Mouse (Mus musculus): ENCODE data around the gene Mocs3.

Gene Mocs3

DNA sequence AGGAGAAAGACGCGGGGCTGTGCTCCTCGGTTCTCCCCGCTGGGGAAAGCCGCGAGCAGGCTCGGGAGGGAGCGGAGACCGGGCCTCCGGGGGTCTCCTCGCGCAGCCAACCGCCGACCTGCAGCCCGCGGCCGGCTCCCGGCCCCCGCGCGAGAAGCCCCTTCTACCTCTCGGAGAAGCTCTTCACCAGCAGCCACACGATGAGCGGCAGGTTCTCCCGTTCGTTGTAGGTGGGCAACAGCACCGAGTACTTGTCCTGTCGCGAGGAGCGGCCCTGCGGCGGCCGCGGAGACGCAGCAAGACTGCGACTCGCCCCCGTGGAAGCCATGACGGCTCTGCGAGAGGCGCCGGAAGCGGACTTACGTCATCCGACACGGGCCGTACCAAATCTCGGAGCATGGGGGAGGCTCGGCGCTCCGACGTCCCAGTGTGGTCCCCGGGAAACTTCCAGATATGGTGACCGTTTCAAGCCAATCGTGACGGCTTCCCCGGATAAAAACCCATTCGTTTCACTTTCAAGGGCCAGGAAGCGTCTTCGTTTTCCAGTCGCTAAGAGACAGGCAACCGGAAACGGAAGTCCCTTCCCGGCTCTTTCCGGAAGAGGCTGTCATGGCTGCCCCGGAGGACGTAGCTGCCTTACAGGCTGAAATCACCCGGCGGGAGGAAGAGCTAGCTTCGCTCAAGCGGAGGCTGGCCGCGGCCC, at the start of gene Mocs3, which contains the start of the genes Gm20716 and Dpm1:
Gene Mocs3, plus strand, starts transcription at position 597 of the 703 bp plus-strand sequence.
Gene Gm20716, minus strand, starts transcription at position 339 of the 703 bp plus-strand sequence.
Gene Dpm1, minus strand, starts transcription at position 566 of the 703 bp plus-strand sequence.
- DNase-seq (ENCODE audit: low spot score): peak; percentile 93

DNA sequence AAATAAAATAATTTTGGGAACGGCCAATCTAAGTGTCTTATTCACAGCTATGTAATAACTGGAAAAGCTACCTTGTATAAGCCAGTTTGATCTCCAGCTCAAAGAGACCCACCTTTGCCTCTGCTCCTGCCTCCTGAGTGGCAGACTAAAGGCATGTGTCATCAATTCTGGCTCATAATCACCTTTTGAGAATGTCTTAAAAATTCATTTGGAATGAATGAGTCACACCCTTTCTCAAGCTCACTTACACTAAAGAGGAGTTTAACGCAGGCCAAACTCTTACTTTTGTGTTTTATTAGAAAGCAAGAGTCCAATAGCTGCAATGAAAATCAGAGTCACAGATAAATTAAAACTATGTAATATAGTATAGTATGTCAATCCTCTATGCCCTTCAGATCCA, 38.6 kb upstream of the Mocs3 start:
- DNase-seq (ENCODE audit: low spot score): no peak

DNA sequence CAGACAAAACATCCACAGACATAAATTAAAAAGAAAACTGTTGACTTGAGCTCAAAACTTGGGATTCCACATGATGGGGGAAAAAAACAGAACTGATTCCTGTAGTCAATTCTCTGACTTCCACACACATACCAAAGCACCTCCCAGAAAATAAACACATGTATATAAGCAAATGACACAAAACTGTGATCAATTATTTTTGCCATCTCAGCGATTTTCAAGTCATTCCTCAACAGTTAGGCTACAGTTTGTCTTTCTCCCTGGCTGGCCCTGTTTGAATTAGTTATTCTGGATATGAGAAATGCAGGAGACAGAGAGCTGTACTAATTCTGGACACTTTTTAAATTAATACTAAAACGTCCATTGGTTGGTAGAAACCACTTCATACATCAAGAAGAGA, 36.7 kb upstream of the Mocs3 start:
- DNase-seq (ENCODE audit: low spot score): no peak

DNA sequence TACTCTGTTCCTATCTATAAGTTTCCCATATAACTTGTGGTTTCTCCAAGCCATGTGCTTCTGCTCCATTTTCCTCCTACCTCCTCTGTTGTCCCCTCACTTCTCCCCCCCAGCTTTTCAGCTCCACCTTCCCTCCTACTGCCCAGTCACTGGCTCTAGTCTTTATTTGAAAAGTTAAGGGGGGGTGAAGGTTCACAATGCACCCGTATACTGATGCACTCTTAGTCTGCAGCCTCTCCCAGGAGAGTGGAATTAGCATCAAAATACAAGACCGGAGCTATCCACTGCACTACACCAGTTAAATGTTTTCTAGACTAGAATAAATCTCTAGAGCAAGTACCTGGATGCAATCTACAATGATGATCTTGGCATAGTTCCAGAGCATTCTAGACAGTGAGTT, 34.7 kb upstream of the Mocs3 start:
- DNase-seq (ENCODE audit: low spot score): no peak

DNA sequence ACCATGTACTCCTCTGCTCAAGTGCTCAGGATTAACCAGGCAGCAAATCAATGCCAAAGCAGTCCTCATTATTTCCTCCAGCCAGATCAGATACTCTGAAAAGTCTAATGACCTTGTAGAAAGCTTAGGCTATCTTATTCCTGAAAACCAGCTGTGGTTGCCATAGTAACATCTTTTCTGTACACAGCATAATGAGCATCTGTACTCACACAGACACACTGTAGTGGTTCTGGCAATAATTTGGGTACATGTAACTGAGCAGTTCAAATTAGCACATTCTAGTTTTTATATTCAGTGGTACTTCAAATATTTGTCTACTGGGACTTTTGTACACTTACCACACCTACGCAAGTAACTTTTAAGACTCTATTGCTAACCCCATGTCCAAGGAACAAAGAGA, 32.0 kb upstream of the Mocs3 start:
- DNase-seq (ENCODE audit: low spot score): no peak

DNA sequence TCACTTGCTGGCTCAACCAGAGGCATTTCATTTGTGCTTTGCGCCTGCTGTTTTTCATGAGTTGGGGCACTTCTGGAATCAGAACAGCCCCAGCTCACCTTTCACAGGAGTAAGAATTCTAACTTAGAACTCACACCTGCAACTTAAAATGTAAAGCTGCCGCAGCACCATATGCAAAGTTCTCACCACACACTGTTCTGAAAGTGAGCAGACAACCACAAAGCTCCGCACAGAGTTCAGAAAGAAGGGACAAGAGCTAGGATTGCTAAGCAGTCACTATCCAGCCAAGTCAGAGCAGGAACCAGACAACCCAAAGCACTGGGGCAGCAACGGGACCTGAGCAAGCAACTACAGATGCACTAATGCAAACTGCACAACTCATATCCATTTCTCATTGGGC, 30.9 kb upstream of the Mocs3 start:
- no peak for DNase-seq (ENCODE audit: low spot score)

DNA sequence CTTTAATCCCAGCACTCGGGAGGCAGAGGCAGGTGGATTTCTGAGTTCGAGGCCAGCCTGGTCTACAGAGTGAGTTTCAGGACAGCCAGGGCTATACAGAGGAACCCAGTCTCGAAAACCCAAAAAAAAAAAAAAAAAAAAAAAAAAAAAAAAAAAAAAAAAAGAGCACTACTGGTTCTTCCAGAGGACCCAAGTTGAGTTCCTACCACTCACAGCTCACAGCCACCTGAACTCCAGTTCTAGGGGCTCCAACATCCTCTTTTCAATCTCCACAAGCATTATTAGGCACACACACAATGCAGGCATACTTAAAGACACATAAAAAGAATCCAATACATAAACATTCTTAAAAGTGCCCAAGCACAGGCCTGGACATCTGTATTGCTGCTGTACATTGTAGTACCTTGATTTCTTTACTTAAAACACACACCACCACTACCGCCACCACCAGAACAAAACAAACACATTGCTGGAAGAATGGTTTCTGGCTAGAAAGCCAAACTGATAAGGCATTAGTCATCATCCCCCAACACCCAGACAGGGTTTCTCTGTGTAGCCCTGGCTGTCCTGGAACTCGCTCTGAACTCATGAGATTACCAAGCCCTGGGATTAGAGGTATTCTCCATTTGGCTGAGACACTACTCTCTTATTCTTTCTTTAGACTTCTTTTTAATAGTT, 30.3 kb upstream of the Mocs3 start:
- DNase-seq (ENCODE audit: low spot score): no peak

DNA sequence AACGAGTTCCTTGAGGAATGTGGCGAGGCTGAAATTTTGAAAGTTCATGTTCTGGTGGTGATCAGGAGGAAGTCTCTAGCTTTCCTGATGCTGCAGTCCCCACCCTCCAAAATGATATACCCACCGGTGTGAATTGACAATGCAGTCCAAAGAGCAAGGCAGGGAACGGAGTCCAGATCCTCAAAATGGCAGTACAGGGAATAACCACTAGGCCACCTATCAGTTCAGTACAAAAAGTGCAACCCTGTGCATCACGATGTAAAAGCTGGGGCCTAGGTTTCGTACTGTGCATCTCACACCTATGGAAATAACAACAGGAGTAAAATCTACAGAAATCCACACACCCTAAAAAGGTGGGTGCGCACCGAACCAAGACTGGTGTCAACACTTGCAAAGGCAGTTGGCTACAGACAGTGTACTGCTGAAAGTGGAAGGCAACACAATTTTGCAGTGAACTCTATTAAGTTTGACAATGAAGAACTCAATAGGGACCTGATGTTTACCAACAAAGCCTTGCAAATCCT, 25.9 kb upstream of the Mocs3 start:
- no peak for DNase-seq (ENCODE audit: low spot score)

DNA sequence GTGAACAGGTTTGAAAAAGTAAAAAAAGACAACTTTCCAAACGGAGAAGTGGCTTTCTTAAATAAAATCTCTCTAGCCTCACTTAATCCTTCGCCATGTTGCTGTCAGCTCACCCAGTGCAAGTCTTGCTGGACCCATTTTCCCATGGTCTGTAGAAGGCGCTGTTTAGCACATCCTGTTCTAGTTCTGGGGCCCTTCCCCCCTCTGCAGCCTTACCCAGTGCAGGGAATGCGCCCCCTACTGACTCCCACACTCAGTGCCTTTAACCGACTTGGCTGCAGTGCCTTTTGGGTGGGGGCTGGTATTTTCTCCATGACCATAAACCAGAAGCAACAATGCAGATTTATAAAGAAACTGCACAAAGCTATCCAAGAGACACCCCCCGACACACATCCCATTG, 25.2 kb upstream of the Mocs3 start:
- peak; percentile 97 for DNase-seq (ENCODE audit: low spot score)

DNA sequence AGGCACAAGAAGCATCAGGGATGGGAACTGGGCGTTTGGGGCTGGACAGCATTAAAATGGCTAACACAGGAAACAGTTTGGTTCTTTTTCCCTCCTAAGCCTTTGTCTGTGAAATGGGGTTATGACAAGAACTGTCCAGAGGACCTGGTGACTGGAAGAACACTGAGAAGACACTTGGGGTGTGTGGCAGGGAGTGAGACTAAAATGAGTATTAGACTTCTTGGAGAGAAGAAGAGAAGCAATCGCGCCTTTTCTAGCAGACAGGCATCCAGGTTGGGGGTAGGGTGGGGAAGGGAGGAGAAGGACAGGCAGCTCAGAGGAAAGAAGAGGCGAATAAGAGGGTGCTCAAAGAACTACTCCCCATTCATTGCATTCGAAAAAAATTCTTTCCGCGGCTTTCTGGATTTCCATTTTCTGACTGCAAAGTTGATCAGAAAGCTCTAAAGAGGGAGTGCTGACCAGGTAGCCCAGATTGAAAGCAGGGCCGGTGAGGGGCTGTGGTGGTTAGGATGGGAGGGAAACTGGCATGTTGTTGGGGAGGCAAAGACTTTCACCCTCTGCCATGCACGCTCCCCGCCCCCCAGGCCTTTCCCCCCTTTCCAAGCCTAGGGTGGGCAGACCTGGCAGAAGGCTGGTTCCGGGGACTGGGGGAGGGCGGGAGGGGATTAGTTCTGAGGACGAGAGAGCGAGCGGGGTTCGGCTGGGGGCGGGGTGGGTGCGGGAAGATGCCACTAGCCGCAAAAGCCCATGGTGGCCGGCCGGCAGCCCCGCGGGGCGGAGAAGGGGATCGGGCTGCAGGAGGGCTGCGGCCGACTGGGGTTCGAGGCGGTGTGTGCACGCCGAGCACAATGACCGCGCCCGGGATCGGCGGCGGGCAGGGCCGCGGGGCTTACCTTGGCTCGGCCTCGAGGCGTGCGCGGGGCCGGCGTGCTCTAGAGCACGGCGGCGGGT, 24.5 kb upstream of the Mocs3 start:
- DNase-seq (ENCODE audit: low spot score): peak; percentile 35

DNA sequence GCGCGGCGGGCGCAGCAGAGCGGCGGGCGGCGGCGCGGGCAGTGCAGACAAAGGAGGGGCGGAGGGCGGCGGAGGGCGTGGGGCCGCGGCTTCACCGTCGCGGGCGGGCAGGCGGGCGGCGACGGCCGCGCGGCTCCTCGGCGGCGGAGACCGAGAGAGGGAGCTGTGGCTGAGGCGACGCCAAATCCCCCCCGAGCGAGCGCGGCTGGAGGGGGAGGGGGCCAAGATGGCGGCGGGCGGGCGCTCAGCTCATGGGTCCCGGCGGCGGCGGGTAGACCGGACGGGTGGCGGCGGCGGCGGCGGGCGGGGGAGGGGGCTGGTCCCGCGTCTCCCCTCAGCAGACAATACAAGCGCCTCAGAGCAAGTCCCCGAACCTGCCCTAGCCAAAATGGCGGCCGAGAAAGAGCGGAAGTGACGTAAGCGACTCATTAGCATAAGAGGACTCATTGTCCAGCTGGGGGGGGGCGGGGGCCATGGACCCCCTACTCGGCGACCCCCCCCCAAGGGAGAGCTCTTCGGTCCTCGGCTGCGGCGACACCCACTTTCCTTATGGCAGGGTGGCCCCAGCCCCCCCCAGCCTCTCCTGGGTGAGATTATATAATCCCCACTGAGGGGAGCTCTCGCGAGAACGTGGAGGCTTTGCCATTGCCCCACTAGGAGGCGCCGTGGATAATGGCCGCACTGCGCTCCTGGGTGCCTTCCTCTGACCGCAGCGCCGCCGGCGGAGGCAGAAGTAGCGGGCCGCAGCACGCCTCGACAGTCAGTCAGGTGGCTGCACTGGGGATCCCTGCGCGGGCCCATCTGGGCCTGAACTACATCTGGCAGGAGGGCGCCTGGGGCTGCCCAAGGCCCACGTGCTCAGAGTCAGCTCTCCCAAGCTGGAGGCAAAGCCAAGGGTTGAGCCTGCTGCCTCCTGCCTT, 23.4 kb upstream of the Mocs3 start, which contains the start of gene Adnp:
Gene Adnp, minus strand, starts transcription at position 388 of the 920 bp plus-strand sequence.
- peak; percentile 98 for DNase-seq (ENCODE audit: low spot score)

DNA sequence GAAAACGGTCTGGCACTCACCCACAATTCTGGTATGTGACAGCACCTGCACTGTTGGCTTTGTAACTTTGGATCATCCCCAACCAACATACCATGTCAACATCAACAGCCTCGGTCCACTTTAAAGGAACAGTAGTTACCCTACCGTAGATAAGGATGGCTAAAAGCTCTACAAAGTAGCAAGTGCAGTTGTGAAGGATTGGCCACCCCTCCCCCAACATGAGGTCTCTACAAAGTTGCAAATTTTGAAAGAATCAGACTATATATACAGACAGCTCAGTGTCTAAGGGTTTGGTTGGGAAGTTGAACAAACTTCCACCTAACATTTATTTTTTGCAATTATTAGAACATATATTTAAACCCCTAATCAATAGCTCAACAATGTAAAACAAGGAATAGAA, 22.5 kb upstream of the Mocs3 start:
- no peak for DNase-seq (ENCODE audit: low spot score)

DNA sequence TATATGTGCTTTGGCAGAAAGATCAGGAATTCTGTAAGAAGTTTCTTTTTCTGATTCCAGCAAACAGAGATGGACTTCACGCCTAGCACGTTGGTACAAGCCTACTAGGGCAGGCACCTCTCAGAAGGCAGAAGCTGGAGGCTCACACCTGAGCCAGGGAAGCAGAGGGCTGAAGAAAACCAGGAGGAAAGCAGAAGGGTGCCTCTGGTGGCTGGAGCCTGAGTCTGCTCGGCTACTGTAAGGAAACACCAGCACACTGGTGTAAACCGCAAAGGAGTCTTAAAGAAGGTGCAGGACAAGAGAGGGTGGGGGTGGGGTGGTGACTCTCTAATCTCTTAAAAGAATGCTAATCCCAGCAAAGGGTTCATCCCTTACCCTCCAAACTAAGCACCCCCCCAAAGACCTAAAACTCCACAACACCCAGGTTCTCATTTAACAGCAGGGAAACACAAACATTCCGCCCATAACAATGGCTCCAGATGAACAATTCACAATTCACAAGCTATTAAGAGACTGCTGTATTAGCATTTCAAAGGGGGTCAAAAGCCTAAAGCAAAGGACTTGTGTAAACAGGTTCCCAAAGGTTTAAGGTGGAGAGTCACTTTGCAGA, 16.5 kb upstream of the Mocs3 start:
- DNase-seq (ENCODE audit: low spot score): no peak

DNA sequence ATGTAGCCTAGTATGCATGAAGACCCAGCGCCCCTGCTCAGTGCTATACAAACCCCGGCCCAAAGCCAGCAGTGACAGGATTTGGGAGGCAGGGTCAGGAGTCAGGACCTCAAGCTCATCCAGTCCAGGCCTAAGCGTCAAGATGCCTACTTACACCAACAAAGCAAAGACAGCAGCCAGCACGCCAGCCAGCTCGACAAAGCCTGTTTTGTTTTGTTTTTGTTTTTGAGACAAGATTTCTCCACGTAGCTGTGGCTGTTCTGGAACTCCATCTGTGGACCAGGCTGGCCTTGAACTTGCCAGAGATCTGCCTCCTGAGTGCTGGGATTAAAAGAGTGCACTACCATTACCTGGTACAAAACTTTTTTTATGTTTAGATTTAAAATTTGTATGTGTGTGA, 7.1 kb upstream of the Mocs3 start:
- no peak for DNase-seq (ENCODE audit: low spot score)

DNA sequence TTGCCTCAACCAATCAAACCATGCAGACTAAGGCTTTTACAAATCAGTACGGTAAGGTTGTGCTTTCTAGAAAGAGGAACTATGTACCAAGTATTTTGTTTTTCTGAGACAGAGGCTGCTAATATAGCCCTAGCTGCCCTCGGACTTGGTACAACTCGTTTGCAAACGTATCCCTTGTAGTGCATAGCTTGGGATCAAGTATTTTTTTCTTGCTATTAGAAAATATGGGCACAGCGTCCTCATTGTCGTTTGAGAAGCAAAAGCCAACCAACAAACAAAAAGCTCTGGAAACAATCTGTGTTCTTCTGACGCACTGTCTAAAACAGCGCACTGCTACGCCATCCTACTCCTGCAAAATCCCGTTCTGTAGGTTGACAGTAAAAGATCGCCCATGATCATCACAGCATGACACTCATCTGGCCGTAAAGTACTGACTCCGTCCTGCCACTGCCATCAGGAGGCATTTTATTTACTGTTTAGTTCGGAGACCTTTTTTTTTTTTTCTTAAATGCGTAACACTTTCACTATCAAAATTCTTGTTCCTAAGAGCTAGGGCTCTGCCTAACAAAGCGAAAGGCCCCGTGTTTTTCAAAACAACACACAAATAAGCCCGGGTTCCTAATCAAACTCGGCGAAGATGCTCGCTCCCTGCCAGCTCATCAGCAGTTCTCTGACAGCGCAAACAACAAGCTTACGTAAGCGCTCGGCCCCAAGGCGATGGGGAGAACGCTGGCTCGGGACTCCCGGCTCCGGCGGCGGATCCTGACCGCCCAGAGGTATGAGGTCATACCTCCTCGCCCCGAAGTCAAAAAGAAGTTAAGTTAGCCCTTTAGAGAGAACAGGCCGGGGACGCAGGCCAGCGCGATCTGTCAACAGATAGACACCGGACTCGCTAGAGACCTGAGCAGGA, 1.1 kb upstream of the Mocs3 start:
- peak; percentile 12 for DNase-seq (ENCODE audit: low spot score)

DNA sequence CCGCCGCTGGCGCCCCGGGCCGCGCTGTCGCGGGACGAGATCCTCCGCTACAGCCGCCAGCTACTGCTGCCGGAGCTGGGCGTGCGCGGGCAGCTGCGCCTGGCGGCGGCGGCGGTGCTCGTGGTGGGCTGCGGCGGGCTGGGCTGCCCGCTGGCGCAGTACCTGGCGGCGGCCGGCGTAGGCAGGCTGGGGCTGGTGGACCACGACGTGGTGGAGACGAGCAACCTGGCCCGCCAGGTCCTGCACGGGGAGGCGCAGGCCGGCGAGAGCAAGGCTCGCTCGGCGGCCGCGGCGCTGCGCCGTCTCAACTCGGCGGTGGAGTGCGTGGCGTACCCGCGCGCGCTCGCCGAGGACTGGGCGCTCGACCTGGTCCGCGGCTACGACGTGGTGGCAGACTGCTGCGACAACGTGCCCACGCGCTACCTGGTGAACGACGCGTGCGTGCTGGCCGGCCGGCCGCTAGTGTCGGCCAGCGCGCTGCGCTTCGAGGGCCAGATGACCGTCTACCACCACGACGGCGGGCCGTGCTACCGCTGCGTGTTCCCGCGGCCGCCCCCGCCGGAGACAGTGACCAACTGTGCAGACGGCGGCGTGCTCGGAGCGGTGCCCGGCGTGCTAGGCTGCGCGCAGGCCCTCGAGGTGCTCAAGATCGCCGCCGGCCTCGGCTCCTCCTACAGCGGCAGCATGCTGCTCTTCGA, 500 bp downstream of the Mocs3 start:
- DNase-seq (ENCODE audit: low spot score): no peak

DNA sequence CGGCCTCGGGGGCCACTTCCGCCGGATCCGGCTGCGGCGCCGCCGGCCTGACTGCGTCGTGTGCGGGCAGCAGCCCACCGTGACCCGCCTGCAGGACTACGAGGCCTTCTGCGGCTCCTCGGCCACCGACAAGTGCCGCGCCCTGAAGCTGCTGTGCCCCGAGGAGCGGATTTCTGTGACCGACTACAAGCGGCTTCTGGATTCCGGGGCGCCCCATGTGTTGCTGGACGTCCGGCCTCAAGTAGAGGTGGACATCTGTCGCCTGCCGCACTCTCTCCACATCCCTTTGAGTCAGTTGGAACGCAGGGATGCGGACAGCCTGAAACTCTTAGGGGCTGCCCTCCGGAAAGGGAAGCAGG, 1.0 kb downstream of the Mocs3 start:
- no peak for DNase-seq (ENCODE audit: low spot score)

DNA sequence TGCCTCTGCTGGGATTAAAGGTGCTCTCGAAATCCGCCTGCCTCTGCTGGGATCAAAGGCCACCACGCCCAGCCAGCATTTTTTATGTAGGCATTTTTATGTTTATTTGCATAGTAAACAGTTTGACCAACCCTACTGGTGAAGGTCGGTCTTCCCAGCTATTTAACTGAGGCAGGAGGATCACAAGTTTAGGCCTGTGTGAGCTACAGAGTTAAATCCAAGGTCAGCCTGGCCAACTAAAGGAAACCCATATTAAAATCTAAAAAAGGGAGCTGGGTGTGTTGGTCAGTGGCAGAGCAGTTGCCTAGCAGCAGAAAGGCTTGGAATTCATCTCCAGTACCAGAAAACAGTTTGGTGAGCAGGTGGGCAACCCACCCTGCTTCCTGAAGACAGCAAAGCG, 2.9 kb downstream of the Mocs3 start:
- DNase-seq (ENCODE audit: low spot score): no peak

DNA sequence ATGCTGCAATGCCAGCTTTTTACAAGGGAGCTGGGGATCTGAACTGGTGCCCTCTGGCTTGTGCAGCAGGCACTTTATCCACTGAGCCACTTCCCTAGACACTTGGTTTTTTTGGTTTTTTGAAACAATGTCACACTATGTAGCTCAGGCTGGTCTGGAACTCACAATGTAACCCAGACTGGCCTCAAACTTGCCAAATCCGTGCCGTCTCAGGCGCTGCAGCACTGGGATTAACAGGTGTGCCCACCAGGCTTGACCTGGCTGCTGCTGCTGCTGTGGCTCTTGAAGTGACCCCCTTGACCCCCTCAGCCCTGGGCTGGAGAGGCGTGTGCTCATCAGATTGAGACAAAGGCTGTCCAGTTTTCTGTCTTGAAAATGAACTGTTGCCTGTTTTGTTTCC, 7.9 kb downstream of the Mocs3 start:
- no peak for DNase-seq (ENCODE audit: low spot score)

Measured in embryo, embryonic 10.5 days (tissue).